Mouse (Mus musculus) heart, adult 2 months (tissue): ENCODE measurements at regions not wholly inside any gene's neighbourhood (a gene's known extent, or its start where the extent isn't known, plus 50 kb on each side); places are given as distances from the start of the nearest gene placed in this dataset.

Source experiments
- DNase-seq, 2 experiments: peaks; one replicate each; pipeline ENCODE4 v3.0.0; 2021
- H3K27ac ChIP-seq: fragments of 200-600 bp; 2 replicates; pipeline ENCODE4 v1.8.1; 2022
- H3K27me3 ChIP-seq: fragments of 200-500 bp; 2 replicates; pipeline ENCODE4 v1.6.1; 2012; ENCODE audit warnings: mild to moderate bottlenecking, low read length, inconsistent platforms, mixed read lengths; ENCODE audit not compliant: control insufficient read depth, insufficient read depth
- H3K36me3 ChIP-seq: fragments of 200-500 bp; 2 replicates; pipeline ENCODE4 v1.6.1; 2012; ENCODE audit warnings: low read length, inconsistent platforms; ENCODE audit not compliant: control insufficient read depth, insufficient read depth
- H3K4me1 ChIP-seq: fragments of 200-500 bp; 2 replicates; pipeline ENCODE4 v1.6.1; 2011; ENCODE audit warnings: low read length; ENCODE audit not compliant: control insufficient read depth, insufficient read depth
- H3K4me3 ChIP-seq: fragments of 200-600 bp; 2 replicates; pipeline ENCODE4 v1.8.1; 2022
- H3K79me2 ChIP-seq: fragments of 200-500 bp; replicated peaks from 2 replicates; pipeline ENCODE4 v1.6.1; 2012; ENCODE audit warnings: mild to moderate bottlenecking, inconsistent platforms, low read length, moderate library complexity, mixed read lengths; ENCODE audit not compliant: control insufficient read depth, insufficient read depth
- H3K9ac ChIP-seq: fragments of 200-500 bp; 2 replicates; pipeline ENCODE4 v1.6.1; 2012; ENCODE audit warnings: low read depth, mild to moderate bottlenecking, control low read depth, inconsistent platforms, low read length, mixed read lengths
- CTCF ChIP-seq: fragments of 200-600 bp; IDR thresholded peaks from 2 replicates; pipeline ENCODE4 v1.8.1; 2022; ENCODE audit warnings: antibody characterized with exemption, mild to moderate bottlenecking, moderate library complexity
- EP300 ChIP-seq: fragments of 200-500 bp; IDR thresholded peaks from 2 replicates; pipeline ENCODE4 v1.6.1; 2011; ENCODE audit warnings: low read depth, low read length, control low read depth; ENCODE audit not compliant: insufficient read depth
- POLR2A ChIP-seq: fragments of 200-500 bp; IDR thresholded peaks from 2 replicates; pipeline ENCODE4 v1.6.1; 2011; ENCODE audit warnings: mild to moderate bottlenecking, low read depth, low read length, control low read depth; ENCODE audit not compliant: insufficient read depth
- WGBS: fragments of 180-500 bp; shearing (Covaris S2); methylation state at CpG from one replicate; pipeline ENCODE4 v1.1.7; 2018; 5-methylcytosine and 5-hydroxymethylcytosine counted together
- intact Hi-C: fragments of 180-260 bp; cut with DNase I; formaldehyde crosslinking; loops from one replicate; pipeline ENCODE4 v1.15.1; 2025

DNA sequence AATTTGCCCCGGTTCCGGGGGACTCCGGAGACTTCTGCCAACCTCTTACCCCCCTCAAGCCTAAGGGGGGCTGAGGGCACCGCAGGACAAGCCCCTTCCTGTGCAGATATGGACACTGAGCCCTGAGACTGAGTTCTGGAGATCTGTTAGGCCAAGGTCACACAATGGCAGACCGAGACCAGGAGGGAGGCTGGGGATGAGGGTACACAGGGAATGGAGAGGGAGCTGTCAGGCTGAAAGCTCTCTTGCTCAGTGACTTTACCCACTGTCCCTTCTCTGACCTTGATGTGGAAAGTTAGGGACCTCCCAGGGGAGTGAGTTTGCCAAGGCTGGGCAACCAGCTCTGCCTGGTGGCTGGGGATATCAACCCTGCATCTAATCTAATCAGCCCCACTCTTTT lies 82.7 kb downstream of the Cstad start:
- no peaks in the 10 kb centered on the region for H3K36me3 ChIP-seq
- WGBS: 16% methylated on average over 5 of the region's 5 CpGs
- peak overlapping the region; percentile 78 for H3K9ac ChIP-seq
- intact Hi-C loops: loop anchor here (2.0 to 5.0 kb wide), 2 partner anchors 40 to 65 kb away; no protein-coding TSS in a partner anchor
- no peaks in the 10 kb centered on the region for H3K79me2 ChIP-seq
- TF ChIP-seq POLR2A (no peak), EP300 (0 out of 2 replicates have a peak, but pooled peaks have one; percentile 5), CTCF (no peak)
- H3K27me3 ChIP-seq: no peaks in the 10 kb centered on the region
- no peak for DNase-seq
- H3K4me3 ChIP-seq: peak overlapping the region; percentile 40
- H3K4me1 ChIP-seq: peaks cover 14% of the 10 kb centered on the region
- H3K27ac ChIP-seq: peak overlapping the region; percentile 86

GRCm38 (mm10) chr2:30676833-30677459 lies 82.1 kb downstream of the Cstad start:
- H3K4me3 ChIP-seq: peak overlapping the region; percentile 40
- no peaks in the 10 kb centered on the region for H3K27me3 ChIP-seq
- peak overlapping the region; percentile 78 for H3K9ac ChIP-seq
- DNase-seq: peak; percentile 80 to 85
- no peaks in the 10 kb centered on the region for H3K36me3 ChIP-seq
- 1% methylated on average over 44 of the region's 44 CpGs for WGBS
- peaks cover 14% of the 10 kb centered on the region for H3K4me1 ChIP-seq
- H3K27ac ChIP-seq: peak overlapping the region; percentile 86
- H3K79me2 ChIP-seq: no peaks in the 10 kb centered on the region
- TF ChIP-seq POLR2A (no peak), EP300 (no peak), CTCF (peak; percentile 57)
- intact Hi-C loops: loop anchor here (2.0 to 5.0 kb wide), 2 partner anchors 40 to 64 kb away; no protein-coding TSS in a partner anchor

GRCm38 (mm10) chr2:30676450-30676832 lies 81.6 kb downstream of the Cstad start:
- 21% methylated on average over 7 of the region's 7 CpGs for WGBS
- no peaks in the 10 kb centered on the region for H3K27me3 ChIP-seq
- H3K4me1 ChIP-seq: peaks cover 14% of the 10 kb centered on the region
- intact Hi-C loops: loop anchor here (2.0 to 5.0 kb wide), 2 partner anchors 41 to 64 kb away; no protein-coding TSS in a partner anchor
- TF ChIP-seq CTCF: no peak
- no peak for TF ChIP-seq EP300
- TF ChIP-seq POLR2A: no peak
- H3K9ac ChIP-seq: no peak overlapping the region
- peak overlapping the region; percentile 40 for H3K4me3 ChIP-seq
- H3K79me2 ChIP-seq: no peaks in the 10 kb centered on the region
- no peak for DNase-seq
- no peaks in the 10 kb centered on the region for H3K36me3 ChIP-seq
- H3K27ac ChIP-seq: no peak overlapping the region

DNA sequence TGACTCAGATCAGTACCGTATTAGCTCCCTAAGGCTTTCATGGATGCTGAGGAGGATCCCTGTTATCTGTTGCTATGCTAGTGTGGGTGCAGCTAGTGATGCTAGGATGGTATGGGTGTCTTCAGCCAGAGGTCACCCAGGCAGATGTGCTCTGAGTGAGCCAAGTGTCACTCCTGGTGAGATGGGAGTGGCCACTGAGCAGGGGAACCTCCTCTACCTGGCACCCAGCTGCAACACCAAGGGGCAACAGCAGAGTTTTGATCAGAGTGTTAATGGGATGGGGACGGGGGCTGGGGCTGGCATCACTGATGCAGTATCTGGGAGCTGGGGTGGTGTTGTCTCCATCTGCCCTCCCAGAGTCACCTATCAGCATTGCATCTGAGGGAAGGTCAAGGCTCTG lies 81.0 kb downstream of the Cstad start:
- peaks cover 14% of the 10 kb centered on the region for H3K4me1 ChIP-seq
- WGBS: 95% methylated on average over 2 of the region's 2 CpGs

GRCm38 (mm10) chr2:30670836-30671586 lies 76.2 kb downstream of the Cstad start:
- intact Hi-C loops: no loop called here
- Histone ChIP-seq H3K27me3 (no peaks in the 10 kb centered on the region), H3K4me3 (no peak overlapping the region), H3K79me2 (no peaks in the 10 kb centered on the region), H3K4me1 (peaks cover 4% of the 10 kb centered on the region), H3K9ac (no peak overlapping the region), H3K36me3 (no peaks in the 10 kb centered on the region), H3K27ac (no peak overlapping the region)
- DNase-seq: no peak
- no peak for TF ChIP-seq EP300
- no peak for TF ChIP-seq POLR2A
- TF ChIP-seq CTCF: no peak
- WGBS: 76% methylated on average over 5 of the region's 5 CpGs

More for the DNA sequence above, 81.0 kb downstream of the Cstad start:
- H3K36me3 ChIP-seq: no peaks in the 10 kb centered on the region
- no peaks in the 10 kb centered on the region for H3K27me3 ChIP-seq
- TF ChIP-seq CTCF (no peak), EP300 (no peak), POLR2A (no peak)
- no peak overlapping the region for H3K27ac ChIP-seq
- H3K9ac ChIP-seq: no peak overlapping the region
- H3K4me3 ChIP-seq: no peak overlapping the region
- intact Hi-C loops: loop anchor here (2.0 to 5.0 kb wide), 2 partner anchors 41 to 63 kb away; no protein-coding TSS in a partner anchor
- no peaks in the 10 kb centered on the region for H3K79me2 ChIP-seq
- DNase-seq: no peak

- intact Hi-C loops: no loop called here
- DNase-seq: peak; percentile 53 to 78
- Histone ChIP-seq H3K27ac (peak overlapping the region; percentile 75), H3K27me3 (no peaks in the 10 kb centered on the region), H3K79me2 (no peaks in the 10 kb centered on the region), H3K4me3 (no peak overlapping the region), H3K9ac (no peak overlapping the region), H3K36me3 (no peaks in the 10 kb centered on the region), H3K4me1 (peaks cover 4% of the 10 kb centered on the region)
- TF ChIP-seq POLR2A (peak; percentile 65; the same call in 1 of the 2 replicates), EP300 (no peak)
- WGBS: 25% methylated on average over 8 of the region's 8 CpGs
These were observed 72.6 kb downstream of the Cstad start for GRCm38 (mm10) chr2:30667468-30667867.
